Mouse (Mus musculus) cortical plate, adult 2 months (tissue): ENCODE data around the gene 1700022I11Rik. TPM values are rescaled to one million over a fixed set of nuclear protein-coding genes. Genes with fewer than 3 reads are reported as not detected.
A peak's percentile ranks its signal among the peaks of the same experiment; 100 is the strongest.
"Not testable (repeated sequence)": the region's sequence is repeated elsewhere in the genome, so short reads cannot be mapped to it uniquely, and the experiment has no call there.

Experiments used
- H3K27ac ChIP-seq: fragments of 200-500 bp; 2 replicates; pipeline ENCODE4 v1.5.1; 2012; ENCODE audit warnings: low read length, control low read depth, inconsistent platforms; ENCODE audit not compliant: insufficient read depth
- H3K4me1 ChIP-seq: fragments of 200-500 bp; 2 replicates; pipeline ENCODE4 v1.6.1; 2011; ENCODE audit warnings: low read length; ENCODE audit not compliant: control insufficient read depth, insufficient read depth
- H3K4me3 ChIP-seq: fragments of 200-500 bp; 2 replicates; pipeline ENCODE4 v1.5.1; 2011; ENCODE audit warnings: mild to moderate bottlenecking, low read length, control low read depth; ENCODE audit not compliant: insufficient read depth
- CTCF ChIP-seq: fragments of 200-500 bp; IDR thresholded peaks from 2 replicates; pipeline ENCODE4 v1.5.1; 2011; ENCODE audit warnings: mild to moderate bottlenecking, control low read depth, low read length; ENCODE audit not compliant: insufficient read depth; ENCODE audit errors: extremely low read depth
- POLR2A ChIP-seq: fragments of 200-500 bp; IDR thresholded peaks from 2 replicates; pipeline ENCODE4 v1.6.1; 2011; ENCODE audit warnings: mild to moderate bottlenecking, low read length, control low read depth; ENCODE audit not compliant: insufficient read depth; ENCODE audit errors: extremely low read depth
- polyA plus RNA-seq: library from polyadenylated mRNA; depleted of rRNA; stranded (reverse); fragments of >200 nt; gene quantifications from 2 replicates; pipeline ENCODE4 v1.2.3, GENCODE M21; 2012

1700022I11Rik gene
- polyA plus RNA-seq, 1 experiment: not detected

DNA sequence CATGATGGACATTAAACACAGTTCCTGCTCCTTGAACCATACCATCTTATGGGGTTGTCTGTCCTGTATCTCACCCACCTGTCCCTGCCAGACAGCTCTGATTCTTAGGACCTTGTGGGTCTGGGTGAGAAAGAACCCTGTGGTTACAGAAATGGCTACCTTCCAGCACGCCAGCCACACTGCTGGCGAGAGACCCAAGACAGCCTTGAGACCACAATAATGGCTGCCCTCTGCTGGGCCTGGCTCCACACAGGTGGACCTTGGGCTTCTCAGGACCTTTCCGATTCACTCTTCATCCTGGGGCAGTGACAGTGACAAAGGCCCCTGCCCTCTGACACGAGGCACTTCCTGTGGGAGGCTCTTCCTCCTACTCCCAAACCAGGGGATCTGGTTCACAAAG lies 10.0 kb upstream of the 1700022I11Rik start:
- Histone ChIP-seq H3K4me1 (peaks cover 4% of the 10 kb centered on the region; the same call in 1 of the 2 replicates), H3K27ac (no peak overlapping the region), H3K4me3 (no peak overlapping the region)
- peak; percentile 57 for TF ChIP-seq POLR2A
- no peak for TF ChIP-seq CTCF

DNA sequence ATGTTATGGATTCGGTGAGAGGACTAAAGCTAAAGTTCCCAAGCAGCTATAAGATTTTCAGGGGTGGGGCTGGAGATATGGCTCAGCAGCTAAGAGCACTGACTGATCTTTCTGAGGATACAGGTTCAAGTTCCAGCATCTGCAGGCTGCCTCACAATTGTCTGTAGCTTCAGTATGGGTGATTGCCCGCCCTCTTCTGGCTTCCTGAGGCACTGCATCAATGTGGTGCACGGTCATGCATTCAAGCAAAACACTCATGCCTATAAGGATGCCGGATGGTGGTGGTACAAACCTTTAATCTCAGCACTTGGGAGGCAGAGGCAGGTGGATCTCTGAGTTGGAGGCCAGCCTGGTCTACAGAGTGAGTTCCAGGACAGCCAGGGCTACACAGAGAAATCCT lies 7.8 kb upstream of the 1700022I11Rik start:
- no peak for TF ChIP-seq POLR2A
- peak; percentile 78 for TF ChIP-seq CTCF
- Histone ChIP-seq H3K4me1 (peaks cover 4% of the 10 kb centered on the region; the same call in 1 of the 2 replicates), H3K4me3 (no peak overlapping the region), H3K27ac (no peak overlapping the region)

DNA sequence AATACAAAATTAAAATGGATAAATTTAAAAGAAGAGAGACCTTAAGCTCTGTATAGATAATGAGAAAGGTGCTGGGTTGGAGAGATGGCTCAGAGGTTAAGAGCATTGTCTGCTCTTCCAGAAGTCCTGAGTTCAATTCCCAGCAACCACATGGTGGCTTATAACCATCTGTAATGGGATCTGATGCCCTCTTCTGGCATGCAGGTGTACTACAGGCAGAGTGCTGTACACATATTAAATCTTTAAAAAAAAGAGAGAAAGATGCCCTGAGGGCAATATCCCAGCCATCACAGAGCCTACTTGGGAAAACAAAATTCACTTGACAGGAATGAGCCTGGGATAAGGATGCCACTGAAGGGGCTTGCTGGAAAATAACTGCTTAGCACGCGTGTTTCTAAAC lies 5.9 kb upstream of the 1700022I11Rik start:
- Histone ChIP-seq H3K4me3 (no peak overlapping the region), H3K27ac (no peak overlapping the region), H3K4me1 (0 out of 2 replicates have a peak, but pooled peaks cover 2% of the 10 kb centered on the region)
- TF ChIP-seq CTCF (no peak), POLR2A (no peak)

DNA sequence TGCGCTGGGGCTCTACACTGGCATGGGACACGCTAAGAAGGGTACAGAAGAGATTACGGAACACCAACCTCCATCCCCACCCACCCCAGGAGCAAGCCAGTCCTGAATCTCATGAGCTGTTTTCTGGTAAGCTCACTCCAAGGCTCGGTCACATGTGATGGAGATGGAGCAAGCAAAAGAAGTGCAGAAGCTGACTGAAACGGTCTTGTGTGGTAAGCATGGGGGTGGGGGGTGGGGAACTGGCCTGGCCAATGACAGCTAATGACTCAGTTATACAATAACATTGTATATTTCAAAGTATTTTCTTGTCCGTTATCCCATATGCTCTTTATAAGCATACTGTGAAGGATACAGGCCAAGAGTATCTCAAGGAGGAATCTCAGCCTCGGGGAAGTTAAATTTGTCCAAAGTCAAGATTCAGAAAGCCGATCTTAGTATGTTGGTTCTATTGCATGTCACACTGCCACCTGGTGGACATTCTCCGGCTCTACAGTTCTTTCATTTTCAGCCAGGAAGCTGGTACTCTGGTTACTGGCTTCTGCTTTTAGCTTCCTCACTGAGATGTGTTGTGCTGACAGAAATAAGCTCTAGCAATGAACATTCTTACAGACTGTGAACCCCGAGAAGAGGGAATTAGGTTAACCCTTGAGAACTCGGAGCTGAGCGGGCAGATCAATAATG lies 4.2 kb upstream of the 1700022I11Rik start:
- Histone ChIP-seq H3K27ac (no peak overlapping the region), H3K4me1 (no peaks in the 10 kb centered on the region), H3K4me3 (no peak overlapping the region)
- TF ChIP-seq POLR2A: no peak
- peak; percentile 71 for TF ChIP-seq CTCF

DNA sequence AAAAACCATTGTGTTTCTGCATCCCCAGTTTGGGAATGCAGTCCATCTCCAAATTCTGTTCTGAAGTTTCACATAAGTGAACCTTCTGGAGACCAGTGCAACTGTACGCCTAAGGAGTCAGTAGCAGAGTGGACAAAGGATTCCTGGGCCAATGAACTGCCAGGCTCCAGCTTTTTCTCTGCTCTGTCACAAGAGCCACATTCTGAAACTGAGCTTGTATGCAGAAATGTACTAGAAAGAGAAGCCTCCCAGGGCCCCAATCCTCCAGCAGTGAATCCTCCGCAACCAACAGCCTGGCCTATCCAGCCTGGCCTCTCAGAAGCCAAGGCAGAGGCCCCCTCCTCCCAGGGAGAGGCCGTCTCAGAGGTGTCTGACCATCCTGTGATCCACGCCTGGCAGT lies 3.5 kb downstream of the 1700022I11Rik start:
- Histone ChIP-seq H3K4me1 (no peaks in the 10 kb centered on the region), H3K4me3 (no peak overlapping the region), H3K27ac (no peak overlapping the region)
- TF ChIP-seq POLR2A (no peak), CTCF (no peak)

DNA sequence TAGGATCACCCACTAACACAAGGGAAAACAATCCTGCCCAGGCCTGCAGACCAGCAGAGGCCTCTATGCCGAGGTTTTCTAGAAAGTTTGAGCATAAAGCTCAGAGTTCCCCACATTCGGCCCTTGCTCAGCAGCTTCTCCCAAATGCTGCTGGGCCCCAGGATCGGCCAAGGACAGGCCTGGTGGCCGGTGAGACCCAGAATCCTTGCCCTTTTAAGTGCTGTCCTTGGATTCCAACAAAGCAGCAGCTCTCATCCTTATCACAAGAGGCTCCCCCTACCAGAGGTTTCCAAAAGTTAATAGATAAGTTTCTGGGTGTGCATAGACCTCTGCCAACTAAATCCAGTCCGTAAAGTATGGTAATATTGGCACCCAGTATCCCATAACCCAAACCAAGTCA lies 4.5 kb downstream of the 1700022I11Rik start:
- Histone ChIP-seq H3K4me3 (no peak overlapping the region), H3K4me1 (no peaks in the 10 kb centered on the region), H3K27ac (no peak overlapping the region)
- TF ChIP-seq POLR2A (no peak), CTCF (no peak)

DNA sequence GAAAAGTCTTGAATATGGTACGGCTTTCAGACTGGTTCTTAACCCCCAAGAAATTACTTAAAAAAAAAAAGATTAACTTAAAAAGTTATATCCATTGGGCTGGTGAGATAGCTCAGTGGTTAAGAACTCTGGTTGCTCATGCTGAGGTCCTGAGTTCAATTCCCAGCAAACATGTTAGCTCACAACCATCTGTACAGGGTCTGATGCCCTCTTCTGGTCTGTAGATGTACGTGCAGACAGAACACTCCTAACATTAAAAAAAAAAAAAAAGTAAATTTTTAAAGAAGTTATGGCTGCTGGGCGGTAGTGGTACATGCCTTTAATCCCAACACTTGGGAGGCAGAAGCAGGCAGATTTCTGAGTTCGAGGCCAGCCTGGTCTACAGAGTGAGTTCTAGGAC lies 8.7 kb downstream of the 1700022I11Rik start:
- Histone ChIP-seq H3K4me1 (no peaks in the 10 kb centered on the region), H3K4me3 (no peak overlapping the region), H3K27ac (no peak overlapping the region)
- TF ChIP-seq POLR2A: no peak
- TF ChIP-seq CTCF: peak; percentile 17; the same call in 1 of the 2 replicates

DNA sequence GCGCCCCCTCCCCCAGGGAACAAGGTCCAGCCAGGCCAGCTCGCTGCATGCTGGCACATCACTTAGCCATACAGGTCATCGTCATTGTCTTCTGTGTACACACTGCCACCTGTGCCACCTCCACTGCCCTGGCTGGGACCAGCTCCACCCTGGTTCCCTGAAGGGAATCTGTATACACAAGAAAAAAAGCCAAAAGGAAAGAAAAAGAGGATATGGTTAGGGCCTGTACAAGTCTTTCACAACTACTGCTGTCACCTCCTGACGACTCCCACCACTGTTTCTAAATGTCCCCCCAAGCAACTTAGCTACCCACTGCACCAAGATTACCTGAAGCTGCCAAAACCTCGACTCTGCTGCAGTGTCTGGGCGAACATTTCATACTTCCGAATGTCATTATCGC lies 11.1 kb downstream of the 1700022I11Rik start:
- H3K27ac ChIP-seq, H3K4me1 ChIP-seq, H3K4me3 ChIP-seq: not testable (repeated sequence)

DNA sequence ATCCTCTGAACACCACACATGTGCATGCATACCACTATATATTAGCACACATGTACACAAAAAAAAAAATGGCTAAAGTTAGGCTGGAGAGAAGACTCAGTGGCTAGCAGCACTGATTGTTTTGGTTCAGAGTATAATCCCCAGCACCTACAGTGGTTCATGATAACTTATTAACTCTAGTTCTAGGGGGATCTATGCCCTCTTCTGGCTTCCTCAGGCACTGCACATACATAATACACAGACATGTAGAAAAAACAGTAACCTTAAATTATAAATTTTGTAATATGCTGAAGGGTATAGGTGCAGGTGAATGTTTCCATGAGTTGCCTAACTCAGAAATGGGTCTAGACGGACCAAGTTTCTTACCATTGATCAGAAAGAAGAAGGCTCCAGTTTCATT lies 18.9 kb downstream of the 1700022I11Rik start:
- no peak overlapping the region for H3K4me3 ChIP-seq
- H3K27ac ChIP-seq: no peak overlapping the region
- no peak for TF ChIP-seq POLR2A
- TF ChIP-seq CTCF: no peak
- H3K4me1 ChIP-seq: no peaks in the 10 kb centered on the region

DNA sequence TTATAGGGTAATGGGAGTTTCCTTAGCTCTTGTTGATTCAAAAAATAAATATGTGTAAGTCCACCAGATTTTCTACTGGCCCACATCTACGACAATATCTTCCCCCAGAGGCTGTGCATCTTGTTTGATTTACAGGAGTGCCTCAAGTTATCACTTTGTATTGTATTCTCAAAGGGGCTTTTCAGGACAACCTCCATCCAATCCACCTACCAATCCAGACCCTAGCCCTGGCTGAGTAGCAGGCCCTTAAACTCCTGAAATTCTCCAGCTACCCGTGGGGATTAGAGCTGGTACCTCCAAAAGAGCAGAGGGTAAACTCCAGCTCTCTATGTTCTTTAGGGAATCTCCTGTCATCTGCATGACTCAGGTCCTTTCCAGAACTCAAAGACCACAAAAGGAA lies 28.6 kb downstream of the 1700022I11Rik start:
- no peak for TF ChIP-seq POLR2A
- TF ChIP-seq CTCF: no peak
- Histone ChIP-seq H3K27ac (no peak overlapping the region), H3K4me3 (no peak overlapping the region; the same call in 1 of the 2 replicates), H3K4me1 (peaks cover 4% of the 10 kb centered on the region; the same call in 1 of the 2 replicates)
